Mouse (Mus musculus) testis, adult 2 months (tissue): ENCODE results near the gene Ear1.
"Not testable (repeated sequence)": the region's sequence is repeated elsewhere in the genome, so short reads cannot be mapped to it uniquely, and the experiment has no call there.

ENCODE experiments used
- CTCF ChIP-seq: fragments of 200-500 bp; IDR thresholded peaks from 2 replicates; pipeline ENCODE4 v1.5.1; 2012; ENCODE audit warnings: low read depth, mild to moderate bottlenecking, inconsistent platforms, low read length, moderate library complexity; ENCODE audit not compliant: control insufficient read depth, insufficient read depth, insufficient replicate concordance
- POLR2A ChIP-seq: fragments of 200-500 bp; IDR thresholded peaks from 2 replicates; pipeline ENCODE4 v1.6.1; 2012; ENCODE audit warnings: low read depth, mild to moderate bottlenecking, inconsistent platforms, low read length, moderate library complexity; ENCODE audit not compliant: control insufficient read depth

GRCm38 (mm10) chr14:43877789-43878188 lies 2.5 kb upstream of the Ear1 start:
- not testable (repeated sequence) for TF ChIP-seq CTCF, POLR2A
